10 mouse cellular contexts compared by ENCODE assay signal in genomic region chr9:31996466-31997177, GRCm38 (mm10).
A peak's percentile ranks its signal among the peaks of the same experiment; 100 is the strongest.
DNase-seq lines count a peak whose midpoint lies in the region; ATAC-seq and TF ChIP-seq lines count a peak whose summit lies in the region.
"Had no signal": no experiment of that assay in that cellular context is flagged by ENCODE, and none has a peak within 500 bp of the region (broad histone marks: within the 10 kb centered on the region; RNA-seq: fewer than 3 reads in every experiment).

No protein-coding gene starts in this region.

- no peaks in the 10 kb centered on the region for H3K9me3 ChIP-seq in heart, embryonic 14.5 days (ENCODE audit: control insufficient read depth, low read length)
- H3K9me3 ChIP-seq in embryonic facial prominence, embryonic 15.5 days (replicated peaks): no peaks in the 10 kb centered on the region
- no peaks in the 10 kb centered on the region for H3K9me3 ChIP-seq in kidney, embryonic 15.5 days (replicated peaks)
- no peaks in the 10 kb centered on the region for H3K9me3 ChIP-seq in liver, postnatal 0 days (ENCODE audit: low read length)
- H3K9me3 ChIP-seq: forebrain, embryonic 15.5 days had no signal

- peak overlapping the region; percentile 60; the same call in 1 of the 2 replicates for H3K9ac ChIP-seq in heart, embryonic 14.5 days (ENCODE audit: low read length)
- no peak overlapping the region for H3K9ac ChIP-seq in embryonic facial prominence, embryonic 15.5 days
- H3K9ac ChIP-seq in kidney, embryonic 15.5 days: no peak overlapping the region
- no peak overlapping the region for H3K9ac ChIP-seq in liver, postnatal 0 days (replicated peaks)
- H3K9ac ChIP-seq: forebrain, embryonic 15.5 days had no signal

- WGBS in heart, embryonic 14.5 days: 44% methylated on average over 7 of the region's 7 CpGs
- WGBS in embryonic facial prominence, embryonic 15.5 days: 44% methylated on average over 7 of the region's 7 CpGs
- 55% methylated on average over 7 of the region's 7 CpGs for WGBS in kidney, embryonic 15.5 days
- WGBS in liver, postnatal 0 days (ENCODE audit: insufficient replicate concordance): 33% methylated on average over 7 of the region's 7 CpGs

- no peaks in the 10 kb centered on the region for H3K27me3 ChIP-seq in heart, embryonic 14.5 days (ENCODE audit: control insufficient read depth, insufficient read depth, low read length)
- H3K27me3 ChIP-seq in embryonic facial prominence, embryonic 15.5 days: no peaks in the 10 kb centered on the region
- no peaks in the 10 kb centered on the region for H3K27me3 ChIP-seq in kidney, embryonic 15.5 days
- no peaks in the 10 kb centered on the region for H3K27me3 ChIP-seq in liver, postnatal 0 days (ENCODE audit: insufficient read depth, low read length)
- H3K27me3 ChIP-seq: forebrain, embryonic 15.5 days had no signal

- H3K27ac ChIP-seq in heart, embryonic 14.5 days (replicated peaks in 1 of 2; ENCODE audit: control insufficient read depth in 1 of 2, insufficient read depth in 1 of 2, low read depth in 2 of 2, low read length in 2 of 2): peak overlapping the region; percentile 98 to 99
- H3K27ac ChIP-seq in embryonic facial prominence, embryonic 15.5 days (replicated peaks): peak overlapping the region; percentile 86
- H3K27ac ChIP-seq in kidney, embryonic 15.5 days: peak overlapping the region; percentile 70
- peak overlapping the region; percentile 72 for H3K27ac ChIP-seq in liver, postnatal 0 days (ENCODE audit: low read depth)

- H3K4me2 ChIP-seq in heart, embryonic 14.5 days (ENCODE audit: low read length): peak overlapping the region; percentile 64; the same call in 1 of the 2 replicates
- peak overlapping the region; percentile 37; the same call in 1 of the 2 replicates for H3K4me2 ChIP-seq in embryonic facial prominence, embryonic 15.5 days (replicated peaks)
- no peak overlapping the region for H3K4me2 ChIP-seq in kidney, embryonic 15.5 days
- H3K4me2 ChIP-seq in liver, postnatal 0 days (ENCODE audit: low read depth, low read length): no peak overlapping the region
- H3K4me2 ChIP-seq: forebrain, embryonic 15.5 days had no signal

- no peak for TF ChIP-seq EP300 in liver, postnatal 0 days (IDR thresholded peaks at IDR 0.05; ENCODE audit: low read depth)

- no peak for DNase-seq in heart, adult 8-10 months (ENCODE audit: low spot score)
- DNase-seq in liver, postnatal 0 days: peak; percentile 19
- DNase-seq in layer of hippocampus, adult 8-10 months (ENCODE audit: low spot score in 2 of 2): no peak
- no peak for DNase-seq in cerebellum, adult 9-11 months
- DNase-seq: thymus, postnatal 14 days had no signal

- H3K36me3 ChIP-seq in heart, embryonic 14.5 days (ENCODE audit: control insufficient read depth, insufficient read depth, low read length): no peaks in the 10 kb centered on the region
- no peaks in the 10 kb centered on the region for H3K36me3 ChIP-seq in embryonic facial prominence, embryonic 15.5 days
- no peaks in the 10 kb centered on the region for H3K36me3 ChIP-seq in kidney, embryonic 15.5 days
- H3K36me3 ChIP-seq in liver, postnatal 0 days (replicated peaks; ENCODE audit: insufficient read depth, low read length): no peaks in the 10 kb centered on the region
- H3K36me3 ChIP-seq: forebrain, embryonic 15.5 days had no signal

- H3K4me1 ChIP-seq in heart, embryonic 14.5 days (ENCODE audit: control insufficient read depth in 2 of 2, insufficient read depth in 2 of 2, low read length in 2 of 2): peaks cover 21 to 38% of the 10 kb centered on the region in 2 experiments
- H3K4me1 ChIP-seq in embryonic facial prominence, embryonic 15.5 days: peaks cover 18% of the 10 kb centered on the region
- H3K4me1 ChIP-seq in kidney, embryonic 15.5 days: peaks cover 31% of the 10 kb centered on the region
- H3K4me1 ChIP-seq in liver, postnatal 0 days (ENCODE audit: insufficient read depth): peaks cover 16% of the 10 kb centered on the region

- H3K4me3 ChIP-seq in heart, embryonic 14.5 days (ENCODE audit: control insufficient read depth in 1 of 2, insufficient read depth in 1 of 2, low read depth in 1 of 2, low read length in 2 of 2): no peak overlapping the region
- H3K4me3 ChIP-seq in embryonic facial prominence, embryonic 15.5 days (replicated peaks): no peak overlapping the region
- H3K4me3 ChIP-seq in kidney, embryonic 15.5 days (replicated peaks): no peak overlapping the region
- H3K4me3 ChIP-seq in liver, postnatal 0 days (ENCODE audit: low read depth, low read length): no peak overlapping the region
- H3K4me3 ChIP-seq: forebrain, embryonic 15.5 days had no signal

- 0 out of 2 replicates have a peak, but pooled peaks have one; percentile 3 for TF ChIP-seq CTCF in liver, postnatal 0 days (IDR thresholded peaks at IDR 0.05; ENCODE audit: low read depth)

- ATAC-seq in heart, embryonic 14.5 days (ENCODE audit: insufficient number of reproducible peaks, insufficient read depth, low FRiP score, low read depth): no peak
- no peak for ATAC-seq in embryonic facial prominence, embryonic 15.5 days (ENCODE audit: insufficient number of reproducible peaks, low FRiP score, low TSS enrichment, low read depth)
- peak; percentile 77 for ATAC-seq in kidney, embryonic 15.5 days (replicated peaks; ENCODE audit: low FRiP score)
- peak; percentile 78 for ATAC-seq in liver, postnatal 0 days
- ATAC-seq in cerebellum, adult (ENCODE audit: insufficient number of reproducible peaks, low FRiP score, low TSS enrichment): no peak

Comparison
In these comparisons a context has a peak if more than half of its experiments do, and no peak if none do; other contexts are left out.
1. ATAC-seq: peak in kidney, embryonic 15.5 days (single experiment) and liver, postnatal 0 days (single experiment); none in heart, embryonic 14.5 days (single experiment), embryonic facial prominence, embryonic 15.5 days (single experiment) and cerebellum, adult (single experiment).
2. H3K4me2 ChIP-seq: peak in heart, embryonic 14.5 days (single experiment) and embryonic facial prominence, embryonic 15.5 days (single experiment); none in kidney, embryonic 15.5 days (single experiment) and liver, postnatal 0 days (single experiment).
3. Peak in every context shown above with its lines, with median percentiles within 50 percentile points of each other: H3K27ac ChIP-seq.